Mouse (Mus musculus) left cerebral cortex, adult 2 months (tissue): ENCODE results near the gene Ror1. TPM values are rescaled to one million over a fixed set of nuclear protein-coding genes. Genes with fewer than 3 reads are reported as not detected.

Experiments used
- DNase-seq, 2 experiments: peaks; one replicate each; pipeline ENCODE4 v3.0.0; 2021 to 2022; ENCODE audit warnings: low spot score in 2 of 2, mixed read lengths in 1 of 2; ENCODE audit errors: extremely low spot score in 1 of 2
- H3K27ac ChIP-seq: fragments of 200-600 bp; 2 replicates; pipeline ENCODE4 v1.8.1; 2022
- H3K4me3 ChIP-seq: fragments of 200-600 bp; 2 replicates; pipeline ENCODE4 v1.8.1; 2022
- CTCF ChIP-seq: fragments of 200-600 bp; IDR thresholded peaks from 2 replicates; pipeline ENCODE4 v1.8.1; 2022; ENCODE audit warnings: antibody characterized with exemption, mild to moderate bottlenecking, moderate library complexity
- intact Hi-C: fragments of 180-260 bp; cut with DNase I; formaldehyde crosslinking; loops from one replicate; pipeline ENCODE4 v1.15.1; 2025
- total RNA-seq, 2 experiments: library from RNA; stranded (reverse); gene quantifications; 2 replicates each; pipeline ENCODE4 v1.2.3; 2021

The Ror1 gene
- total RNA-seq, 2 experiments from 2014 or later, result 0.72 to 0.86 TPM

DNA sequence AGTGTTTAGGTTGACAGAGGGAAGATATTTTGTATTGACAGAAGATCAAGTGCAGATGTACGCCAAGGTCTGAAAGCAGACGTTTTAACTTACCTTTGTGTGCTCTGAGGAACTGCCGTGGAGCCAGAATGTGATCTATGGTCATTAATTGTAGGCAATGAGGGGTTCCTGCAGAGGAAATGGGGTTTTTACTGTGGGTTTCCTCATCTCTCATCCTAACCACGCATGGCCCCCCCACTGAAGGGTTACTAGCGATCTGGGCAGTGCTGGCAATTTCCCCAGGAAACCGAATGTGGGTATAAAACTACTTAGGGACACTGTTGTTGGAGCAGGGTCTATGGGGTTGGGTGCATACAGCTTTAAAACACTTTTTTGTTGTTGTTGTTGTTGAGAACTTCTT is 25.5 kb upstream of the Ror1 start:
- intact Hi-C loops, result no loop called here
- no peak overlapping the region for H3K27ac ChIP-seq
- no peak for TF ChIP-seq CTCF
- no peak for DNase-seq
- no peak overlapping the region for H3K4me3 ChIP-seq

DNA sequence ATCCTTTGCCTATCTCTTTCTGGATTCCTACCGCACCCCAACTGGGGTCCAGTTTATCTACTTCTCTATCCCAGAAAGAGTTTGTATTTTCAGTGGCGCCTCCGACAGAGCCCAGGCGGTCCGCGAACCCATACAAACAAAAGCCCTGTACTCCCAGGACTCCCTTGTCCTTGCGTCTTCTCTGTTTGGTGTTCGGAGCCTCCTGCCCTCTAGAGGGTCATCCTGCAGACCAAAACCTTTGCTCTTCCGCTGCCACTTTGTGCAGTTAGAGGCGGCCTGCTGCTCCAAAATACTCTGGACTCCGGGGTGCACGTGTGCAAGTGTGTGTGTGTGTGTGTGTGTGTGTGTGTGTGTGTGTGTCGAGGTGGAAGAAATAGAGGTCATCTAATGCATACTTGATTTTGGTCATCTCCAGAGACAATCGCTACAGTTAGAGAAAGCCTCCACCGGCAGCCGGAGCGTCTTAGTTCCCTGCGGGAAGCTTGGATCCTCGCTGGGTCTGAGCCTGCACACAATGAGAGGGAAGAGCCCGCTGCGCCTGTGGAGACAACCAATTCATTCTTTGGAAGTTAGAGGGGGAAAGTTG is 1.1 kb downstream of the Ror1 start:
- no peak for DNase-seq
- TF ChIP-seq CTCF, result no peak
- intact Hi-C loops, result loop anchor here (1.0 to 5.0 kb wide), 3 partner anchors 116 to 441 kb away; no protein-coding TSS in a partner anchor
- Histone ChIP-seq H3K4me3 (peak overlapping the region; percentile 53; the same call in 1 of the 2 replicates), H3K27ac (no peak overlapping the region)

DNA sequence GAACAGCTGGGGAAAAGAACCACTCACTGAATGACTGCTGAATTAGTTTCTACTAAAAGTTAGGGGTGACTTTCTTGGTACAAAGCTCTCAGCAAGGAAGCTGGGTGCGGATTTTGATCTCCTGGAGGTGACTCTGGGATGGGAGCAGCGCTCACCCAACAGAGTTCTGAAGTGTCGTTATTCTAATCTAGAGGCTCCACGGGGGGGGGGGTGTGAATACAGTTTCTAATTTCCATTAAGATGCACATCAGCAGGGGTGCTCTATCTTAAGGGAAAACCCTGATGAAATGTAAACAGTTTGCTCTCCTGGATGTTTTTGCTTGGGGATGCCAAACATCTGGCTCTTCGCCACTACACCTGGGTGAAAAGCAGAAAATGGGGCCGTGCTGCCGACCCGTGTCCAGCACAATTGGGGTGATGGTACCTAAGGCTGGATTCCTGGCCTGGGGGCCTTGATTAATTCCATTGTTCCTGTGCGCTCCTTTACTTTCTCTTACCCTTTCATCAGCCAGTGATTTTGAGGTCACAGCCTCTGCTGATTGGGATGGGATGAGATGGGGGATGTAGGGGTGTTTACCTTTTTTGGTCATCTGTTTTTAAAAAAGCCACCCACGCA is 1.9 kb downstream of the Ror1 start:
- intact Hi-C loops, result loop anchor here (5.0 kb wide), 2 partner anchors 115 to 440 kb away; no protein-coding TSS in a partner anchor
- Histone ChIP-seq H3K4me3 (no peak overlapping the region), H3K27ac (no peak overlapping the region)
- TF ChIP-seq CTCF, result no peak
- no peak for DNase-seq

DNA sequence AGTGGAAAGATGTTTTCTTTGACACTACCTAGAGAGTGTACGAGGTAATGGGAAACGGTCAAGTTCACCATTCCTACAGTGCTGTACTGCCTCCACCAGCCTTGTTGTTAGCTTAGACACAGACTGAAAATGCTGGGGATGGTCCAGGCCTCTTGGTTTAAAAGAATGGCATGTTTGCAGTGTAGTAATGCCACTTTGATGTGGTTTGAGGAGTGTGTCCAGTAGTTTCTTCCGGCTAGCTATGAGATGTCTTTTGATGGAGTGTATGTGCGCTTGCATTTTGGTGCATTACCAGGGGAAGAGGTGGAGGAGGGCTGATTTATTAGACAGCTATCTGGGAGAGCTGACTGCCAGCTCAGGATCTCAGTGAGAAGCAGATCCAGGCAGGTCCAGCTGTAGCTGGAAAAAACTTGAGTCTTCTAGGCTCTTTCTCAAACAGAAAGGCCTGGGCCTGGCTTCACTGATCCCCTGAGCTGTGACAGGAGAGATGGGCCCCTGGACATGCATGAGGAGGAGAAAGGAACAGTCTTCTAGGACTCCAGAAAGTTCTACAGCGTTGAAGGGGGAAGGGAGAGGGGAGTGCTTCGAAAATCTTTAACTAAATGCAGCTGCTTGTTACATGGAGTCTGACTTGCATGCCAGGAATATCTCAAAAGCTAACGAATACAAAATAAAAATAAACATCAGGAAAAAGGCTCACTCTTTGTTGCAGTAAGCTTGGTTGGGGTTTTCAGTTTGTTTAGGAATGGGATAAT is 5.7 kb downstream of the Ror1 start:
- DNase-seq, result no peak
- intact Hi-C loops, result no loop called here
- TF ChIP-seq CTCF, result no peak
- H3K27ac ChIP-seq, result no peak overlapping the region
- no peak overlapping the region for H3K4me3 ChIP-seq

DNA sequence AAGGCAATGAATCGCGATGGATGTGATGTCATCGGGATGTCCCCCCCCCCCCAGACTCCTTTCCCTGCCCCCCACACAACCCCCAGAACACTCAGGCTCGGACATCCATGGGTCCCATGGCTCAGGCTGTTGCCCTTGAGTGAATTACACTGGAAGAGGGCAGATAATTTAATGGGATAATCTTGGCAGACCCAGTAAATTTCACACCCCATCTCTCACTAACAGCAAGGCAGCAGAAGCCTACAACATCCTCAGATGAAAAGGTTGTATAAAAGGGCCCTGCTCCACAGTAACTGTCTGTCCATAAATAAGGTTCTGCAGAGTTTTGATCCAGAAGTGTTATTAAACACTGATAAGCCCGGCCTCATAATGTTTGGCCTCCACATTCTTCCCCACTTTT is 6.3 kb downstream of the Ror1 start:
- no peak for TF ChIP-seq CTCF
- H3K4me3 ChIP-seq, result no peak overlapping the region
- H3K27ac ChIP-seq, result no peak overlapping the region
- DNase-seq, result no peak
- intact Hi-C loops, result no loop called here

DNA sequence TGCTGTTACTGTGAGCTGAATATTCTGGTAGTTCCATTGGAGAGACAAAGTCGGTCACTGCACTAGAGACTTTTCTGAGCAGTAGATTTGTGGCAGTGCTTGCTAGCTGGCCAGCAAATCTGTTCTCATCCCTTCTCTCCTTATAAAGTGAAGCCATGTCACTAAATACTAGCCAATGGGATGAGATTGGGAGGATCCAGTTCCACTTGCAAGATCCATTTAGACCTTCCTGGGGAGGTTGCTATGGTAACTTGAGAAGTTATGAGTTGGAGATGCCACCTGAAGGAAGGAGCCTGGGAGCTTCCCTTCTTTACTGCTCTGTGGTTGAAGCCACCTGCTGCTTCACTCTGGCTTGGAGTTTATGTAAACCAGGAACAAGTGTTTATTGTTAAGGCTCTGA is 8.7 kb downstream of the Ror1 start:
- intact Hi-C loops, result no loop called here
- no peak for DNase-seq
- Histone ChIP-seq H3K4me3 (no peak overlapping the region), H3K27ac (no peak overlapping the region)
- TF ChIP-seq CTCF, result no peak

DNA sequence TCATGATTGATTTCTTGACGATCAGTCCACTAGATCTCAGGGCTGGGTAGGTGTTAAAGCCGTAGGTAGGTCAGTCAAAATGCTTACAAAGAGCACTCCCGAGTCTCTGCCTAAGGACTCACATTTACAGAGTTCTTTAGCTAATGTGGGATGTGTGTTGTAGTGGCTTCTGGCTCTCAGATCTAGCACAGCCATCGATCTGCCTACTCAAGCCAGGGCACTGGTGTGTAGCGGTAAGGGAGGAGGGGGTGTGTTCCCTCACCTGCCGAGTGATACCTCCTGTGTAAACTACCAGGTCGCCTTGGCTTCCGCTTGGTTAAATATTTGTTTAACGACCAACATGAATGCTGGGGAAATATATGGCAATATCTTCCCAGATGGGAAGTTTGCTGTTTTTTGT is 12.0 kb downstream of the Ror1 start:
- intact Hi-C loops, result no loop called here
- Histone ChIP-seq H3K27ac (no peak overlapping the region), H3K4me3 (no peak overlapping the region)
- no peak for TF ChIP-seq CTCF
- DNase-seq, result no peak

DNA sequence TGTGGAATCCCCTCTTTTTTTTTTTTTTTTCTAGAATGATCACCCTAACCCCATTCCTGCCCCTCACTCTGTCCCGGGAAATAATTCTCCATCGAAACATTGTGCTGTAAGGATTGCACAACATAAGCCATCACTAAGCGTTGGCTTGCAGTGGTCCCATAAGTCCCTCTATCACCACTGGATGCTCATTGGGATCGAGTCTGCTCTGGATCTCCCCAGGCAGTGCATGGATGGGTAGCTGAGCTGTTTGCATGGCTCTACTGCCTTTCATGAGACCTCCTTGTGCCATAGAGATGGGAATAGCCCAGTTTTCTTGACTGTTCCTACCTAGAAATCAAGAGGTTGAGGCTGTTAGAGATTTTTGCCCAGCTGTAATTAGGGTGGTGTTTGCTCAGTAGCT is 13.0 kb downstream of the Ror1 start:
- Histone ChIP-seq H3K4me3 (no peak overlapping the region), H3K27ac (no peak overlapping the region)
- no peak for DNase-seq
- TF ChIP-seq CTCF, result no peak
- intact Hi-C loops, result no loop called here

DNA sequence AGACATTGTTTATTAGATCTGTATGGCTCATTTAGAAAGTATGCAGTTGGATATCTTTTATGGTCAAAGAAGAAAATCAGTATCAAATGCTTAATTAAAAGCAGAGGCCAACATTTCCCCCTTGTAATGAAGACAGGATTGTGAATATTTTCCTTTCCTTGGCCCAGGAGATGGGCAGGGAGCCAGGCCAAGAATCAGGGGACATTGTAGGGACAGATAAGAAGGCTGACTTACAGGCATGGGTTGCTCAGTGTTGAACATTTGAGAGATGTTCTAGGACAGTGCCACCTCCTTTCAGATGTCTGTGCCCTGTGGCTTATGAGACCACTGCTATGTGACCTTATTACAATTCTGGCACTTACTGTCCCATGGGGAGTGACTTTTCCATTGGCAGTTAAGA is 18.6 kb downstream of the Ror1 start:
- DNase-seq, result no peak
- intact Hi-C loops, result no loop called here
- TF ChIP-seq CTCF, result no peak
- Histone ChIP-seq H3K4me3 (no peak overlapping the region), H3K27ac (no peak overlapping the region)

DNA sequence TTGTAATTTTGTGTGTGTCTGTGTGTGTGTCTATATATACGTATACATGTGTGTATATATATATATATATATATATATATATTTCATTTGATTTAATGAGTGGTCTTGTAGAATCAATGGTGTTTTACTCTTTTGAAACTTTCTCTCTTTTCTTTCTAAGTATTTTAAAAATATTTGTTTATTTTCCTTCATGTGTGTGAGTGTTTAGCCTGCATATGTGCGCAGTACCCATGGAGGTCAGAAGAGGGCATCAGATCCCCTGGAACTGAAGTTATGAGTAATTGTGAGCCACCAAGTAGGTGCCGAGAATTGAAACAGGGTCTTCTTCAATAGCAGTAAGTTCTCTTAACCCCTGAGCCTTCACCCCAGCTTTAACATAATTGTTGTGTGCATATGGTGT is 20.8 kb downstream of the Ror1 start:
- intact Hi-C loops, result no loop called here
- no peak overlapping the region for H3K4me3 ChIP-seq
- no peak overlapping the region for H3K27ac ChIP-seq
- no peak for DNase-seq
- no peak; the same call in 1 of the 2 replicates for TF ChIP-seq CTCF

DNA sequence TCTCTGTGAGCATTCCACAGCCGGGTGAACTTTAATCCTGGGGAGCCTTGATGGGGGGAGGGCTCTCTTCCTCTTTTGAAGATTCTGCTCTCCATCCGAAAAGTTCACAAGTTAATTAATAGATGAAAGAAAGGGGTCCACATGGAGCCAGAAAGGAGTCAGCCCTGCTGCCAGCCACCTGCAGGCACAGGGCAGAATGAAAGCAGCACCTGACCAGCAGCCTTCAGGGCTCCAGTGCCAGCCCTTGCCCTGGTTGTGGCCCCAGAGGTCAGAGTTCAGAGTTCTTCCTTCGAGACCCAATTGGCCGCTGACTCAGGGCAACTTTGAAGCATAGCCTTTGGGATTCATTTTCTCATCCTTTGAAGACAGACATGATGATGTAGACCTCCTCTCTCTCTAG is 23.1 kb downstream of the Ror1 start:
- Histone ChIP-seq H3K27ac (no peak overlapping the region), H3K4me3 (no peak overlapping the region)
- DNase-seq, result no peak
- TF ChIP-seq CTCF, result no peak
- intact Hi-C loops, result no loop called here

DNA sequence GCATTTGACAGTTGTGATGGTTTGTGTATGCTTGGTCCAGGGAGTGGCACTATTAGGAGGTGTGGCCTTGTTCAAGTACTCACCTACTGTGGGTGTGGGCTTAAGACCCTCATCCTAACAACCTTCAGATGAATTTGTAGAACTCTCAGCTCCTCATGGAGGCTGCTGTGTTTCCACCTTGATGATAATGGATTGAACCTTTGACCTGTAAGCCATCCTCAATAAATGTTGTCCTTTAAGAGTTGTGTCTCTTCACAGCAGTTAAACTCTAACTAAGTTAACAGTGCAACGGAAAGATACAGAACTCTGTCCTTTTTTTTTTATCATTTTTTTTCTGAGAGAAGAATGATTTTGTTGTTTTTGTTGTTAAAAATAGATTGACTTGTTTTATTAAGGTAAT is 23.8 kb downstream of the Ror1 start:
- TF ChIP-seq CTCF, result no peak
- Histone ChIP-seq H3K27ac (no peak overlapping the region), H3K4me3 (no peak overlapping the region)
- no peak for DNase-seq
- intact Hi-C loops, result no loop called here
